Mouse (Mus musculus) heart, embryonic 14.5 days (tissue): Measurements from ENCODE around the gene Ufsp2. TPM values are rescaled to one million over a fixed set of nuclear protein-coding genes. Genes with fewer than 3 reads are reported as not detected.

Experiments used
- ATAC-seq: fragments of 200-750 bp; cut with Nextera tagmentation; 2 replicates; pipeline ENCODE4 v1.8.0; 2017; ENCODE audit warnings: low read depth, moderate TSS enrichment; ENCODE audit not compliant: insufficient number of reproducible peaks, insufficient read depth, low FRiP score
- H3K27ac ChIP-seq, 2 experiments: fragments of 200-500 bp in 1 of 2; fragments of 300-500 bp in 1 of 2; sonication (generic) in 1 of 2; replicated peaks in 1 of 2; 2 replicates each; pipeline ENCODE4 v1.5.1; 2012 to 2014; ENCODE audit warnings: low read depth in 2 of 2, low read length in 2 of 2, control low read depth in 1 of 2, mild to moderate bottlenecking in 1 of 2, mixed read lengths in 1 of 2; ENCODE audit not compliant: control insufficient read depth in 1 of 2, insufficient read depth in 1 of 2
- H3K27me3 ChIP-seq: fragments of 300-500 bp; sonication (generic); 2 replicates; pipeline ENCODE4 v1.6.1; 2014; ENCODE audit warnings: mild to moderate bottlenecking, low read length, control low read depth; ENCODE audit not compliant: control insufficient read depth, insufficient read depth
- H3K36me3 ChIP-seq: fragments of 300-500 bp; sonication (generic); 2 replicates; pipeline ENCODE4 v1.6.1; 2014; ENCODE audit warnings: mild to moderate bottlenecking, control low read depth, low read length, mixed read lengths; ENCODE audit not compliant: control insufficient read depth, insufficient read depth
- H3K4me1 ChIP-seq, 2 experiments: fragments of 200-500 bp in 1 of 2; fragments of 300-500 bp in 1 of 2; sonication (generic) in 1 of 2; 2 replicates each; pipeline ENCODE4 v1.6.1; 2012 to 2014; ENCODE audit warnings: low read length in 2 of 2, control low read depth in 1 of 2, mixed read lengths in 1 of 2; ENCODE audit not compliant: control insufficient read depth in 2 of 2, insufficient read depth in 2 of 2
- H3K4me2 ChIP-seq: fragments of 300-500 bp; sonication (generic); 2 replicates; pipeline ENCODE4 v1.6.1; 2014; ENCODE audit warnings: mild to moderate bottlenecking, low read length
- H3K4me3 ChIP-seq, 2 experiments: fragments of 200-500 bp in 1 of 2; fragments of 300-500 bp in 1 of 2; sonication (generic) in 1 of 2; 2 replicates each; pipeline ENCODE4 v1.5.1; 2012 to 2014; ENCODE audit warnings: low read length in 2 of 2, mild to moderate bottlenecking in 2 of 2, control low read depth in 1 of 2, low read depth in 1 of 2, moderate library complexity in 1 of 2; ENCODE audit not compliant: control insufficient read depth in 1 of 2, insufficient read depth in 1 of 2
- H3K9ac ChIP-seq: fragments of 300-500 bp; sonication (generic); 2 replicates; pipeline ENCODE4 v1.6.1; 2014; ENCODE audit warnings: mild to moderate bottlenecking, low read length
- H3K9me3 ChIP-seq: fragments of 300-500 bp; sonication (generic); 2 replicates; pipeline ENCODE4 v1.6.1; 2016; ENCODE audit warnings: low read length, control low read depth; ENCODE audit not compliant: control insufficient read depth
- WGBS: fragments of 180-500 bp; shearing (Covaris S2); extraction: QIAGEN DNeasy Blood & Tissue Kit; methylation state at CpG from one replicate; pipeline ENCODE4 v1.1.7; 2014; 5-methylcytosine and 5-hydroxymethylcytosine counted together
- polyA plus RNA-seq: library from polyadenylated mRNA; unstranded; fragments of >200 nt; fragmentation: Nextera tagmentation; extraction: Ambion mirVana; gene quantifications from 2 replicates; pipeline ENCODE4 v1.2.1, GENCODE M21; 2014

Ufsp2 gene
- polyA plus RNA-seq, 1 experiment from 2014 or later: 57.1 TPM

DNA sequence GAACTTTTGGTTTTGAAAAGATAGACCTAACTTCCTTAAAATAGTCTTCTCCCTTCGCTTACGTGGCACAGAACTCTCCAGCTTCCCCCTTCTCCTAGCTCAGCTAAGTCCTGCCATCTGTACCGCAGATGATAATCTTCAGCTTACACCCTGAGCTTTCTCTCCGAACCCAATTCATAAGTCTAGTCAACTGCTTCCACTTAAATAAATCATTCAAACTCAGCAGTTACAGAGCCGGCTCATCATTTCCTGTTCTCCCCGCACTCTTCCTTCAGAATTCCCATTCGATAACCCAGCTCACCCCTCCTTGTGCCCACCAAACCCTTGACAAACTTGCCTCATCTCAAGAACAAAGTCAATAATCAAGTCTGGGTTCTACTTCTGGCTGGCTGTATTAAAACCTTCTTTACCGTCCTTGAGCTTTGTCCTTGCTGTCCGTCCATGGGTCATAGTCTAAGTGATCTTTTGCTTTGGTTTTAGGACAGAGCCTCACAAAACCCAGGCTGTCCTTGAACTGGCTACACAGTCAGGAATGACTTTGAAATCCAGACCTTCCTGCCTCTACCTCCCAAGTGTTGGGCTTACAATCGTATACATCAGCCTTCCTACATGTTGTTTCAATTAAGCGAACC, 625 bp downstream of the Ufsp2 start:
- H3K9me3 ChIP-seq: 0 out of 2 replicates have a peak, but pooled peaks cover 3% of the 10 kb centered on the region
- peak overlapping the region; percentile 63 to 65 for H3K4me3 ChIP-seq
- ATAC-seq: no peak
- no peaks in the 10 kb centered on the region for H3K27me3 ChIP-seq
- WGBS: 57% methylated on average over 11 of the region's 11 CpGs
- peak overlapping the region in 1 of 2 experiments; percentile 76; a peak in 1 of 4 replicates for H3K27ac ChIP-seq
- H3K4me1 ChIP-seq: peaks cover 8 to 10% of the 10 kb centered on the region in 2 experiments; a peak in 3 of 4 replicates
- H3K36me3 ChIP-seq: peaks cover 30% of the 10 kb centered on the region
- peak overlapping the region; percentile 65 for H3K4me2 ChIP-seq
- H3K9ac ChIP-seq: peak overlapping the region; percentile 79

DNA sequence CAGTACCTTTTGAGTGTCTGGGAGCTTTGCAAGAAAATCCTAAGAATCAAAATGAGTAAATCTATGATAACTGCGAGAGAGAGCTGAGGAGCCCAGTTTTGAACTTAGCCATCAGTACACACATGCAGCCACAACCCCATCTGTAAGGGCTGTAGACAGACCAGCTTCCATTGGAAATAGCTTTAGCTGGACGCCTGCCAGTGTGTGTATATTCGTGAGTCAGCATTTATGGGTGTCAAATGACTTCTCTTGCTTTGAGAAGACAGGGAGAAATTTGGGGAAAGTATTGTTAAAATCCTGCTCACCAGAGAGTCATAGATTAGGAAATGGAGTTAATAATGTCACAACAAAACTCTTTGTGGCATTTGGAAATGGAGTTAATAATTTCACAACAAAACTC, 11.3 kb downstream of the Ufsp2 start:
- Histone ChIP-seq H3K9ac (no peak overlapping the region), H3K27me3 (no peaks in the 10 kb centered on the region), H3K27ac (no peak overlapping the region), H3K4me1 (no peaks in the 10 kb centered on the region), H3K4me2 (no peak overlapping the region), H3K9me3 (no peaks in the 10 kb centered on the region), H3K4me3 (no peak overlapping the region), H3K36me3 (peaks cover 78% of the 10 kb centered on the region)
- ATAC-seq: no peak
- WGBS: 77% methylated on average over 3 of the region's 3 CpGs

DNA sequence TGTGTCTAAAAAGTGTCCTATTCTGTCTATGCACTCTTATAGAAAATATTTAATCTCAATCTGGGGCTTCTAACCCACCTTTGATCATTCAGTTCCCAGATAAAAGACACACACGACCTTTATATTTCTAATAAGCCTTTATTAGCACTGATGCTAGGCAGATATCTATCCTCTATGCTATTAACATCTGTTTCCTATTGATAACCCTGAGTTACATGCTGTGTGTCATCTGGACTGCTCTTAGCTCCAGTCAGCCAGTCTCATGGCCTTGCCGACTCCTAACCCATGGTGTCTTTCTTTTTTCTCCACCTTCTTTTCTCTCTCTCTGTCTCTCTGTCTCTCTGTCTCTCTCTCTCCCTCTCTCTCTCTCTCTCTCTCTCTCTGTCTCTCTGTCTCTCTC, 12.9 kb downstream of the Ufsp2 start:
- Histone ChIP-seq H3K27ac (no peak overlapping the region), H3K4me3 (no peak overlapping the region), H3K36me3 (peaks cover 71% of the 10 kb centered on the region), H3K4me2 (no peak overlapping the region), H3K27me3 (no peaks in the 10 kb centered on the region), H3K9ac (no peak overlapping the region), H3K4me1 (no peaks in the 10 kb centered on the region), H3K9me3 (no peaks in the 10 kb centered on the region)
- WGBS: 46% methylated on average over 2 of the region's 2 CpGs
- ATAC-seq: no peak

DNA sequence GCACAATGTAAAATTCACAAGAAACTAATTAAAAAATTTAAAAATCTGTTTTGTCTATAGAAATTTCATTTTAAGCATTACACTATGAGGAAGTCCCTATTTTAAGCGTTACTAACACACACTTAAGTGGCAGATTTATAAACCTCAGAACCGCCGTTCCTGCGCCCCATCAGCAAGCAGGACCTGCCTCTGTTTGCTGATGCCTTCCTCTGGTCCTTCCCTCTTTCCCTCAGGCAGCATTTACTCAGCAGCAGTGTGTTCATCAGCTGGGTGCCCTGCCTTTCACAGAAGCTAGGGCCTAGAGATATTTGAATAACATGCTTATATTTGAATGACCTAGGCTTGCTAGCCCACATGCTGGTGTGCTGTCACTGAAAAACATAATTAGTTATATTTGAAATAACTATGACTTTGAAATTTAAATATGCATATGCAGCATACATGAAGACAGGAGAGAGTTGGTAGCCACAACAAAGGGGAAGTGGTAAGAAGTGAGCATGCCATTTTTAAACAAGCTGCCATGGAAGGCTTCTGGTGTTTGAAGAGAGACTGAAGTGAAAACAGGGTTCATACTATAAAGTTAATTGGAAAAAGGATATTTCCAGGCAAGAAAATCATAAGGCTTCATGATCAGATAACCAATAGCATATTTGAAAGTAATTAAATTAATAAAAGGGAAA, 15.4 kb downstream of the Ufsp2 start:
- no peak for ATAC-seq
- whole genome bisulfite sequencing: 96% methylated on average over 4 of the region's 4 CpGs

DNA sequence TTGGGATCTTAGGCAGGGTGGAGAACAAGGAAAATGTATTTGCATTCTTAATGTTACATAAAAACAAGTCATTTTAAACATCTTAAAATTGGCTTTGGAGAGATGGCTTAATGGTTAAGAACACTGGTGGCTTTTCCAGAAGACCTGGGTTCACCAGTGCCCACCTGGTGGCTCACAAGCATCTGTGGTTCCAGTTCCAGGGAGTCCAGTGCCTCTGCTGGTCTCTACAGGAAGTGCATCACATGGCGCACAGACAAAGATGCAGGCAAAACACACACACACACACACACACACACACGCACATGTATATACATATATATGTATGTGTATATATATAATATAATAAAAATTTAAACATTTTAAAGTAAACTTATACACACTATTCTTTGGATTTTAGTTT, 18.8 kb downstream of the Ufsp2 start:
- Histone ChIP-seq H3K9me3 (no peaks in the 10 kb centered on the region), H3K9ac (no peak overlapping the region), H3K36me3 (peaks cover 71% of the 10 kb centered on the region), H3K27me3 (no peaks in the 10 kb centered on the region), H3K4me1 (peaks cover 0 to under 1% of the 10 kb centered on the region in 2 experiments; a peak in 1 of 4 replicates), H3K4me2 (no peak overlapping the region), H3K27ac (no peak overlapping the region), H3K4me3 (no peak overlapping the region)
- no peak for ATAC-seq
- WGBS: 92% methylated on average over 2 of the region's 2 CpGs

More for the DNA sequence above, 15.4 kb downstream of the Ufsp2 start:
- H3K4me2 ChIP-seq: no peak overlapping the region
- no peak overlapping the region for H3K4me3 ChIP-seq
- H3K27me3 ChIP-seq: no peaks in the 10 kb centered on the region
- H3K9ac ChIP-seq: no peak overlapping the region
- no peak overlapping the region for H3K27ac ChIP-seq
- H3K9me3 ChIP-seq: no peaks in the 10 kb centered on the region
- no peaks in the 10 kb centered on the region for H3K4me1 ChIP-seq
- H3K36me3 ChIP-seq: peaks cover 71% of the 10 kb centered on the region

DNA sequence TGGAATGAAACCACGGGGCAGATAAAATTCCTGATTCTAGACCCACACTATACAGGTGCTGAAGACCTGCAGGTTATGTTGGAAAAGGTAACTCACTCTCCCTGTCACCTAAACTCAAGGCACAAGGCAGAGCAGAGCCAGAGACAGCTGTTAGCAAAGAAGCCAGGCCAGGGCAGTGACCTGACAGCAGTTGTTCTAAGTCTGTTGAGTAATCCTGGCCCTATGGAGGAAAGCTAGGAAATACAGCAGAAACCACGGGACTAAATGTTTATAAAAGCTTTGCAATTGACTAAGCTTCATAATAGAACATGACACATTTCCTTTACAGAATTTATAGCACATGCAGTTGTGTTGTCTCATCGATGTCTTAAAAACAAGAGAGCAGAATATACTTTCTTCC, 20.2 kb downstream of the Ufsp2 start:
- Histone ChIP-seq H3K9me3 (no peaks in the 10 kb centered on the region), H3K9ac (no peak overlapping the region), H3K27me3 (no peaks in the 10 kb centered on the region), H3K4me2 (no peak overlapping the region), H3K27ac (no peak overlapping the region), H3K36me3 (peaks cover 60% of the 10 kb centered on the region), H3K4me1 (peaks cover 3 to 5% of the 10 kb centered on the region in 2 experiments; a peak in 3 of 4 replicates), H3K4me3 (no peak overlapping the region)
- no peak for ATAC-seq
- 84% methylated on average over 3 of the region's 3 CpGs for WGBS

DNA sequence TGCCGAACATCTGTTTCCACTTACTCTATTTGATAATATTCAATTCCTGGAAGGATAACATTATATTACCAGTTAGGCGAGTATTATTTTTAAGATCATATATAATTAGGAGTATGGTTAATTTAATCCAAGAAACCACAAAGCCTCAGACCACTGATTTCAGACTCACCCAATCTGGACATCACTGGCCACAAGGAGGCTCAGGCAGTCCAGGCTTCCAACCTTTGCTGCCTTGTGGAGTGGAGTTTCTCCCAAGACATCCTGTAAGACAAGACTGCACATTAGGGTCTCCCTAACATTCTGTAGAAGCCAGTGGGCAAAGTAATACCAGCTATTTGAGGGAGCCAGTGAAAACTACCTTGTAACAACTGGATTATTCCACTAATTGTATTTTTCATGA, 22.9 kb downstream of the Ufsp2 start:
- H3K4me2 ChIP-seq: peak overlapping the region; percentile 87
- 64% methylated on average over 2 of the region's 2 CpGs for whole genome bisulfite sequencing
- H3K4me1 ChIP-seq: peaks cover 3 to 5% of the 10 kb centered on the region in 2 experiments; a peak in 3 of 4 replicates
- peak overlapping the region in 1 of 2 experiments; percentile 53; a peak in 1 of 4 replicates for H3K4me3 ChIP-seq
- H3K9ac ChIP-seq: no peak overlapping the region
- H3K36me3 ChIP-seq: peaks cover 43% of the 10 kb centered on the region
- no peak overlapping the region for H3K27ac ChIP-seq
- ATAC-seq: no peak
- no peaks in the 10 kb centered on the region for H3K27me3 ChIP-seq
- H3K9me3 ChIP-seq: no peaks in the 10 kb centered on the region
